Mouse (Mus musculus): ENCODE data around the gene Sgsm1. TPM values are rescaled to one million over a fixed set of nuclear protein-coding genes. Genes with fewer than 3 reads are reported as not detected.

Sgsm1 gene
- polyA plus RNA-seq, 1 experiment from 2014 or later, result 19.4 TPM

DNA sequence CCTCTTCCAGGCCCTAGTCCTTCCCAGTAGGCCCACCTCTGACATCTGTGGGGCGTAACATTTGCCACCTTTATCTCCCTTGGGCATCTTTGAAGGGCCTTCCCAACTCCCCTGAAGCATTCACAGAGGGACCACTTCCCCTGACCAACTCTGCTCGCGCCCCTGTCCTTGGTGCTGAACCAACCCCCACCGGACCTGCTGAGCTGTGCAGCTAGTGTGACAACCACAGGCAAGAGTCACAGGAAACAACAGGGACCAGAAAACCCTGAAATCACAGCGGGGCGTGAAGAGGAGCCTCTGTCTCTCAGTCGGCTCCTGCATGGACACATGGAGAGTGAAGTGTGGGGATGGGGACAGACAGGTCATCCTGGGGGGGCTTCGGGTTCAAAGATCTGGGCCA is 18.4 kb downstream of the Sgsm1 start:
- H3K36me3 ChIP-seq (ENCODE audit: control insufficient read depth, insufficient read depth, low read length), result no peaks in the 10 kb centered on the region
- WGBS, result 17% methylated on average over 8 of the region's 8 CpGs
- no peak for ATAC-seq
- H3K27me3 ChIP-seq (replicated peaks; ENCODE audit: control insufficient read depth, insufficient read depth, low read length), result peaks cover 4% of the 10 kb centered on the region
- H3K4me3 ChIP-seq (ENCODE audit: low read length), result no peak overlapping the region
- no peaks in the 10 kb centered on the region for H3K9me3 ChIP-seq (ENCODE audit: control insufficient read depth, low read length)
- no peak overlapping the region for H3K9ac ChIP-seq (ENCODE audit: low read depth, low read length)
- no peak overlapping the region for H3K27ac ChIP-seq (ENCODE audit: low read depth, low read length)
- no peak overlapping the region for H3K4me2 ChIP-seq (ENCODE audit: low read length)
- peaks cover 11% of the 10 kb centered on the region for H3K4me1 ChIP-seq (ENCODE audit: control insufficient read depth, insufficient read depth, low read depth, low read length)

DNA sequence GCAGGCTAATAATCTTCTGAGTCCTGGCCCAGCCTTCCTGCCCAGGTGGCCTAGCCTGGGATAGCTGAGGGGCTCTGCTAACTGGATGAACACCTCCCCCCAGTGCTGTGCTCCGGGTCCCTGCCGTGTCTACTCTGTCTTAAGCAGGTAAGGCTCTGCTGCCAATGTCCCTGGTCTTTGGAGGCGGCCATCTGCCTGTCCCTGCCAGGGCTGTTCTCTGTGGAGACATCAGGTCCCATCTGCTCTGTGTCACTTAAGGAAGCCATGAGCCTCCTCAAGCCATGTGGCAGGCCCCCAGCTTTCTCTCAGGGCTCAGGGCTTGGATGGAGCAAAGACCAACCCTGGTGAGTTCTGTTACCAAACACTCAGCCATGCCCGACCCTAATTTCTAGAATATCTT is 19.5 kb downstream of the Sgsm1 start:
- WGBS, result 80% methylated on average over 4 of the region's 4 CpGs
- Histone ChIP-seq H3K9me3 (ENCODE audit: control insufficient read depth, low read length) (no peaks in the 10 kb centered on the region), H3K27me3 (replicated peaks; ENCODE audit: control insufficient read depth, insufficient read depth, low read length) (peaks cover 4% of the 10 kb centered on the region), H3K27ac (ENCODE audit: low read depth, low read length) (no peak overlapping the region), H3K9ac (ENCODE audit: low read depth, low read length) (no peak overlapping the region), H3K4me2 (ENCODE audit: low read length) (no peak overlapping the region), H3K4me3 (ENCODE audit: low read length) (no peak overlapping the region), H3K4me1 (ENCODE audit: control insufficient read depth, insufficient read depth, low read depth, low read length) (peaks cover 14% of the 10 kb centered on the region), H3K36me3 (ENCODE audit: control insufficient read depth, insufficient read depth, low read length) (no peaks in the 10 kb centered on the region)
- ATAC-seq, result no peak

DNA sequence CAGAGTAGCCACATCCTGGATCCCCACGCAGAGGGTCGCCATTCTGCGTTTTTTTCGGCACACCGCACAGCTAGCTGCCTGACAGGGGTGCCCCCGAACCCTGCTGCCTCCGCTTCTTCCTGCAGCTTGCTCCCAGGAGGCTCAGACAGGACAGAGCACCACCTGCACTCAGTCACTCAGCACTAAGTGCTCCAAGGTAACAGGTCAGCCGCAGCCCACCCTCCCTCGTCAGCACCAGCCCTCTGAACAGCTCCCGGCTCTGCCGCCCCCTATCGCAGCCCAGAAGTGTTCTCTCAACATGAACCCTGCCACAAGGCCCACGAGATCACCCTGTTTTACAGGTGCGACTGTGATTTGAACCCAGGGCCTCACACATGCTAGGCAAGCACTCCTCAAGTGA is 20.4 kb downstream of the Sgsm1 start:
- 41% methylated on average over 14 of the region's 14 CpGs for WGBS
- Histone ChIP-seq H3K4me3 (ENCODE audit: low read length) (no peak overlapping the region), H3K4me2 (ENCODE audit: low read length) (no peak overlapping the region), H3K9me3 (ENCODE audit: control insufficient read depth, low read length) (no peaks in the 10 kb centered on the region), H3K27ac (ENCODE audit: low read depth, low read length) (no peak overlapping the region), H3K9ac (ENCODE audit: low read depth, low read length) (no peak overlapping the region), H3K36me3 (ENCODE audit: control insufficient read depth, insufficient read depth, low read length) (peaks cover 3% of the 10 kb centered on the region; the same call in 1 of the 2 replicates), H3K27me3 (replicated peaks; ENCODE audit: control insufficient read depth, insufficient read depth, low read length) (peaks cover 4% of the 10 kb centered on the region), H3K4me1 (ENCODE audit: control insufficient read depth, insufficient read depth, low read depth, low read length) (peaks cover 14% of the 10 kb centered on the region)
- no peak for ATAC-seq

DNA sequence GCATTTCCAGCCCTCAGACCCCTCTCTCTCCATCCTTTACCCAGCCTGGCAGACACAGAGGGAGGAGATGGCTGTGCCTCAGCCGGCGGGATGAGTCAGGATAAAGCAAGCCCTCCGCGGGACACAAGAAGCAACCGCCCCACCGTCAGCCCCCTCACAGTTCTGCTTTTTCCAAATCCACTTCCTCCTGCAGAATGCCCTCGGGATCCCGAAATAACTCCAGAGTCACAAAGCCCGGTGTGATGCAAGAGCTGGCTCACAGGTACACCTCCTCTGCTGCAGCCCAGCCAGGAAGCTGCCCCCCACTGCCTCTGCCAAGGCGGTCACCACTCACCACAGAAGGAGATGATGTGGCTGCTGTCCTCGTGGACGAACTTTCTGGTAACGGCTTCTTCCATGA is 22.1 kb downstream of the Sgsm1 start:
- peaks cover 4% of the 10 kb centered on the region for H3K27me3 ChIP-seq (replicated peaks; ENCODE audit: control insufficient read depth, insufficient read depth, low read length)
- no peaks in the 10 kb centered on the region for H3K9me3 ChIP-seq (ENCODE audit: control insufficient read depth, low read length)
- no peak overlapping the region for H3K4me3 ChIP-seq (ENCODE audit: low read length)
- no peak overlapping the region for H3K9ac ChIP-seq (ENCODE audit: low read depth, low read length)
- peaks cover 11% of the 10 kb centered on the region for H3K36me3 ChIP-seq (ENCODE audit: control insufficient read depth, insufficient read depth, low read length)
- no peak overlapping the region for H3K4me2 ChIP-seq (ENCODE audit: low read length)
- no peak overlapping the region for H3K27ac ChIP-seq (ENCODE audit: low read depth, low read length)
- WGBS, result 54% methylated on average over 13 of the region's 13 CpGs
- peaks cover 14% of the 10 kb centered on the region for H3K4me1 ChIP-seq (ENCODE audit: control insufficient read depth, insufficient read depth, low read depth, low read length)
- ATAC-seq, result no peak

DNA sequence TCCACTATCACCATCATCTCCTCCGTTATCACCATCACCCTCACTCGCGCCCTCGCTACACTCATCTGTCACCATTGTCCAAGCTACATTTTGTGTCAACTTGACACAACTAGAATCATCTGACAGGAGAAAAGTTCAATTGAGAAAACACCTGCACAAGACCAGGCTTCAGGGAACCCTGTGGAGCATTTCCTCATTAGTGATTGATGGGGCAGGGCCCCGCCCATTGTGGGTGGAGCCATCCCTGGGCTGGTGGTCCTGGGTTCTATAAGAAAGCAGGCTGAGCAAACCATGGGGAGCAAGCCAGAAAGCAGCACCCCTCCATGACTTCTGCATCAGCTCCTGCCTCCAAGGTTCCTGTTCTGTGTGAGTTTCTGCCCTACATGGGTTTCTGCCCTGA is 22.8 kb downstream of the Sgsm1 start:
- Histone ChIP-seq H3K9ac (ENCODE audit: low read depth, low read length) (no peak overlapping the region), H3K9me3 (ENCODE audit: control insufficient read depth, low read length) (no peaks in the 10 kb centered on the region), H3K4me1 (ENCODE audit: control insufficient read depth, insufficient read depth, low read depth, low read length) (peaks cover 11% of the 10 kb centered on the region), H3K4me3 (ENCODE audit: low read length) (no peak overlapping the region), H3K27ac (ENCODE audit: low read depth, low read length) (no peak overlapping the region), H3K4me2 (ENCODE audit: low read length) (no peak overlapping the region), H3K36me3 (ENCODE audit: control insufficient read depth, insufficient read depth, low read length) (peaks cover 11% of the 10 kb centered on the region), H3K27me3 (replicated peaks; ENCODE audit: control insufficient read depth, insufficient read depth, low read length) (peaks cover 4% of the 10 kb centered on the region)
- no peak for ATAC-seq
- WGBS, result 53% methylated on average over 5 of the region's 5 CpGs

DNA sequence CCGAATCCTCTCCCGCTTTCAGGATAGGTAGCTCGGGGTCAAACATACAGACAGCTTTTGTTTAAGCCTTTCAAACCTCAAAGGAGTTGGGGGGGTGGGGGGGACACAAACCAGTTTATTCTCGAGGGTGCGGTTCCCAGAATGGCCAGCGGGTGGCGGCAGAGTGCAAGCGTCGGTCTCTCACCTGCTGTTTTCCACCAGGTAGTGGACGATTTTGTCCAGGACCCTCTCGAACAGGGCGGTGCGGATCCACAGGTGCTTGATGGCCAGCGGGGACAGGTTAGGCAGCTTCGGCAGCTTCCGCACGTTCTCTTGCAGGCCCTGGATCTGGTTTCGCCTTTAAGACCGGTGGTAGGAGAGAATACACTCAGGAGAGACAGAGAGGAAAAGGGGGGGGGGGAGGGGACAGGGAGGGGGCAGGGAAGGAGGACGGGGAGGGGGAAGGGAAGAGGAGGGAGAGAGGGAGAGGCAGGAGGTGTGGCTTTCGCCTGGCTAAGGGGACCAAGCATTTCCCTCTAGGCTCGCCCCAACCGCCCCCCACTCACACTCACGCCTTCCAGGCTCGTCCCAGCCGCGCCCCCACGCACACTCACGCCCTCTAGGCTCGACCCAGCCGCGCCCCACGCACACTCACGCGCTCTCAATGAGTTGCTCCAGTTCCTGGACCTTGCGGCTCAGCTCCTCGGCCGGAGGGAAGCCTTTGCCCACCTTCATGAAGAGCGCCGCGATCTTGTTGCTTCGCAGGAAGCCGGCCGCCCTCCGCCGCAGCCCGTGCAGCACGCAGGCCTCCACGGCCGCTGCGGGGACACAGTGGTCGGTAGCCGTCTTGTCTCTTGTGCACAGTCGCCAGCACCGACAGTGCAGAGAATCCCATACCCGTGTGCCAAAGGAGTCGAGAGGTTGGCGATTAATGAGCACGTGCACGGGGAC is 23.7 kb downstream of the Sgsm1 start:
- WGBS, result 6% methylated on average over 50 of the region's 60 CpGs
- H3K4me1 ChIP-seq (ENCODE audit: control insufficient read depth, insufficient read depth, low read depth, low read length), result peaks cover 4% of the 10 kb centered on the region
- peaks cover 4% of the 10 kb centered on the region for H3K27me3 ChIP-seq (replicated peaks; ENCODE audit: control insufficient read depth, insufficient read depth, low read length)
- peaks cover 14% of the 10 kb centered on the region for H3K36me3 ChIP-seq (ENCODE audit: control insufficient read depth, insufficient read depth, low read length)
- no peak overlapping the region for H3K27ac ChIP-seq (ENCODE audit: low read depth, low read length)
- H3K9ac ChIP-seq (ENCODE audit: low read depth, low read length), result peak overlapping the region; percentile 43; the same call in 1 of the 2 replicates
- H3K4me3 ChIP-seq (ENCODE audit: low read length), result peak overlapping the region; percentile 20; the same call in 1 of the 2 replicates
- H3K4me2 ChIP-seq (ENCODE audit: low read length), result peak overlapping the region; percentile 47
- ATAC-seq, result 0 out of 2 replicates have a peak, but pooled peaks have one; percentile 25
- H3K9me3 ChIP-seq (ENCODE audit: control insufficient read depth, low read length), result no peaks in the 10 kb centered on the region

DNA sequence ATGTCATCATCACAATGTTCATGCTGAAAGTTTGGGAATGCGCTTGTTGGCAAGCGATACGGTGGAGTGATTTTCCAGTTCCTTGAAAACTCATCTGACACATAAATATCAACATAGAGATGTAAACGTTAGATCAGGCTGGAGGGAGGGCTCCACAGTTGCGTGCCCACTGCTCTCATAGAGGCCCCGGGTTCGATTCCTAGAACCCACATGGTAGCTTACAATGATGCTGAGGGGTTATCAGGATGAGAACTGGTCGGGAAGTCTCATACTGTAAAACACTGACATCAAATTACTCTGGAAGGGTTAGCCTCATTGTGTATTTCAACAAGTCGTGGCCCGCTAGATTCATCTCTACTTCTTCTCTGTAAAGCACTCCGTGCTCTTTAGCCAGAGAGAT is 24.5 kb downstream of the Sgsm1 start:
- H3K36me3 ChIP-seq (ENCODE audit: control insufficient read depth, insufficient read depth, low read length), result peaks cover 14% of the 10 kb centered on the region
- H3K4me3 ChIP-seq (ENCODE audit: low read length), result no peak overlapping the region
- H3K4me1 ChIP-seq (ENCODE audit: control insufficient read depth, insufficient read depth, low read depth, low read length), result peaks cover 4% of the 10 kb centered on the region; the same call in 1 of the 2 replicates
- 76% methylated on average over 11 of the region's 11 CpGs for WGBS
- H3K9ac ChIP-seq (ENCODE audit: low read depth, low read length), result no peak overlapping the region
- ATAC-seq, result no peak
- H3K4me2 ChIP-seq (ENCODE audit: low read length), result no peak overlapping the region
- H3K27ac ChIP-seq (ENCODE audit: low read depth, low read length), result no peak overlapping the region
- H3K9me3 ChIP-seq (ENCODE audit: control insufficient read depth, low read length), result no peaks in the 10 kb centered on the region
- peaks cover 4% of the 10 kb centered on the region for H3K27me3 ChIP-seq (replicated peaks; ENCODE audit: control insufficient read depth, insufficient read depth, low read length)

DNA sequence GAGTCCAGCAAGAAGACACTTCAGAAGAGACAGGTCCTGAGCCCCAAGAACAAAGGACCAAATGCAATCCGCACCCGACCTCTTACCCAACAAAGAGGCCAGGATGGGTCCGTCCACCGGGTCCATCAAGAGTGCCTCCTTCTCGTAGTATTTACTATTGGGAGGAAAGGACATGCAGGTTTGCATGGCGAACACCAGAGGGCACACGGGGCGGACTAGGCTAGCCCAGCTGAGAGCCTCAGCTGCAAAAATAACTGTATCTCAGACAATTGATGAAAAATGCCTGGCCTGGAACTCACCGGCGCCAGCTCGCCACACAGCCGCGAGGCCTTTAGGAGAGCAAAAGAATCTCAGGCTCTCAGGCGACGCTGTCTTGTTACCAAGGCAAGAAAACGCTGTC is 25.0 kb downstream of the Sgsm1 start:
- no peak overlapping the region for H3K27ac ChIP-seq (ENCODE audit: low read depth, low read length)
- 63% methylated on average over 16 of the region's 16 CpGs for WGBS
- no peak for ATAC-seq

DNA sequence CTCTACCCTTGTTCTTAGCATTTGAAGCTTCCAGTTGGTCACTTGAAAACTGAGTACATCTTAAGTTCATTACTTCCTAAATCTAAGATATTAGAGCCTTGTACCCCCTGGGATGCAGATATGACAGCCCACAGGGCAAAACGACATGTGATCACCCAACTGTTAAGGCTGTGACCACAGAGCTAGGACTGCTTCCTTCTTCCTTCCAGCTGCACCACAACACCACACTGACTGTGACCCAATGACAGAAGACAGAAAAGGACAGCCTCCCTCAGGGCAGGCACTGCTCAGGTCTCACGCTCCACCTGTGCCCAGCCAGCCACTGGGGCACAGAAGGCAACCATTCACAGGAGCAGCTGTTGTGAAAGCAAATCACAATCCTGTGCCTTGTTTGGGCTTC is 26.9 kb downstream of the Sgsm1 start:
- no peak for ATAC-seq
- Histone ChIP-seq H3K36me3 (ENCODE audit: control insufficient read depth, insufficient read depth, low read length) (peaks cover 19% of the 10 kb centered on the region), H3K9me3 (ENCODE audit: control insufficient read depth, low read length) (no peaks in the 10 kb centered on the region), H3K27ac (ENCODE audit: low read depth, low read length) (no peak overlapping the region), H3K4me1 (ENCODE audit: control insufficient read depth, insufficient read depth, low read depth, low read length) (peaks cover 4% of the 10 kb centered on the region; the same call in 1 of the 2 replicates), H3K4me3 (ENCODE audit: low read length) (no peak overlapping the region), H3K27me3 (replicated peaks; ENCODE audit: control insufficient read depth, insufficient read depth, low read length) (peaks cover 2% of the 10 kb centered on the region), H3K9ac (ENCODE audit: low read depth, low read length) (no peak overlapping the region), H3K4me2 (ENCODE audit: low read length) (no peak overlapping the region)
- WGBS, result 79% methylated on average over 2 of the region's 2 CpGs

More for the DNA sequence above, 25.0 kb downstream of the Sgsm1 start:
- Histone ChIP-seq H3K27me3 (replicated peaks; ENCODE audit: control insufficient read depth, insufficient read depth, low read length) (peaks cover 4% of the 10 kb centered on the region), H3K4me1 (ENCODE audit: control insufficient read depth, insufficient read depth, low read depth, low read length) (peaks cover 4% of the 10 kb centered on the region; the same call in 1 of the 2 replicates), H3K9ac (ENCODE audit: low read depth, low read length) (no peak overlapping the region), H3K4me2 (ENCODE audit: low read length) (no peak overlapping the region), H3K9me3 (ENCODE audit: control insufficient read depth, low read length) (no peaks in the 10 kb centered on the region), H3K4me3 (ENCODE audit: low read length) (no peak overlapping the region), H3K36me3 (ENCODE audit: control insufficient read depth, insufficient read depth, low read length) (peaks cover 14% of the 10 kb centered on the region)
